Mouse (Mus musculus): ENCODE results near the gene Tatdn2. TPM values are rescaled to one million over a fixed set of nuclear protein-coding genes. Genes with fewer than 3 reads are reported as not detected.
"Not testable (repeated sequence)": the region's sequence is repeated elsewhere in the genome, so short reads cannot be mapped to it uniquely, and the experiment has no call there.

The Tatdn2 gene
- polyA plus RNA-seq, 1 experiment from 2014 or later: 1.4 TPM

DNA sequence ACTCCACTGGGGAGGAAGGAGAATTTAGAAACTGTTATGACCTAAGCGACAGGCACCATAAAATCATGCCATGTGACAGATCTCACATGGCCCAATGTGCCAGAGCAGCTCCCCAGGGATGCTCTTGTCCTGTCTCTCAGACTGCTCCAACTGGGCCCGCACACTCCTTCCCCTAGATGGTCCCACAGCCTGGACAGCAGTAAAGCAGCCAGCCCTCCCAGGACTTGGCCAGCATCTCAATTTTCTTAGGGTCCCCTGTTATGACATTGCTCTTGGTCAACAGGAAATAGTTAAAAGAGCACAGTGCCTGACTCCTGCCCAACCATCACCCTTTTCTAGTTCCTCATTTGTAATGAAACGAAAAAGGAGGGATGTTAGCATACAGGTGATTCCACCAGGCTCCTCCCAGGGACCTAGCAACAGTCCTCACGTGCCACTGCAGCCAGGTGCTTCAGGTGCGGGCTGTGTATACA is 4.2 kb upstream of the Tatdn2 start:
- Histone ChIP-seq H3K36me3 (no peaks in the 10 kb centered on the region), H3K4me1 (peaks cover 21% of the 10 kb centered on the region), H3K9me3 (replicated peaks) (no peaks in the 10 kb centered on the region), H3K9ac (replicated peaks) (no peak overlapping the region), H3K4me3 (replicated peaks) (no peak overlapping the region), H3K27me3 (replicated peaks) (no peaks in the 10 kb centered on the region), H3K4me2 (no peak overlapping the region), H3K27ac (replicated peaks) (no peak overlapping the region)
- WGBS: 82% methylated on average over 5 of the region's 5 CpGs
- no peak for ATAC-seq (ENCODE audit: low FRiP score)

DNA sequence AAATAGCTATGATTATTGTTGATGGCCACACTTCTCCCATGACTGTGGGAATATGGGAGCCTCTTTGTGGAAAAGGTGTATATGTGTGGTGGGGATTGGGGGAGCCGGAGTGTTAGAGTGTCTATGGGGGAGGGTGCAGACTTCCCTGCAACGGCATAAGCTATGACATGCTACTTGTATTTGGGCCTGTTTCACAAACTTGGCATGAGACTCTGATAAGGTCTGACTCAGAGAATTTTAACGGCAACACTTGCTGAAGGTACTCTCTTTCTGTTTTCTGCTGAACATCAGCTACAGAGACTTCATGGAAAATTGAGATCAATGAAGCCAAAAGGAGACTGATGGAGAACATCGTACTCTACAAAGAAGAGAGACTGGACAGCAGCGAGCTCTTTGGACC is 3.5 kb upstream of the Tatdn2 start:
- H3K4me3 ChIP-seq (replicated peaks): no peak overlapping the region
- WGBS: 91% methylated on average over 5 of the region's 5 CpGs
- no peak for ATAC-seq (ENCODE audit: low FRiP score)
- no peaks in the 10 kb centered on the region for H3K9me3 ChIP-seq (replicated peaks)
- no peaks in the 10 kb centered on the region for H3K36me3 ChIP-seq
- H3K27ac ChIP-seq (replicated peaks): no peak overlapping the region
- H3K4me1 ChIP-seq: peaks cover 28% of the 10 kb centered on the region
- H3K4me2 ChIP-seq: no peak overlapping the region
- no peaks in the 10 kb centered on the region for H3K27me3 ChIP-seq (replicated peaks)
- H3K9ac ChIP-seq (replicated peaks): no peak overlapping the region

DNA sequence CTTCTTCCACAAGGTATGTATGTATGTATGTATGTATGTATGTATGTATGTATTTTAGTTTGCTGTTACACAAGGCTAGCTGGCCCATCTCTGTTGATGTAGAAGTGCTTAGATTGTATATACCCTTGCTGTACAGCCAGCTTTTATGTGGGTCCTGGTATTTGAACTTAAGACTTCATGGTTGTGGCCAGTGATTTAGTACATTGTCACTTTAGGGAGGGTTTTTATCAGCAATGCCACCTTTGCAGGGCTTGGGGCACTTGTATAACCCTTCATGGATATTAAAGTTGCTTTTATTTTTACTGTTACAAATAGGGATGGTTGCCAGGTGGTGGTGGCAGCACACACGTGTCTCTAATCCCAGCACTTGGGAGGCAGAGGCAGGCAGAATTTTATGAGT is 1.6 kb upstream of the Tatdn2 start:
- H3K27ac ChIP-seq (replicated peaks): no peak overlapping the region
- no peak for ATAC-seq (ENCODE audit: low FRiP score)

DNA sequence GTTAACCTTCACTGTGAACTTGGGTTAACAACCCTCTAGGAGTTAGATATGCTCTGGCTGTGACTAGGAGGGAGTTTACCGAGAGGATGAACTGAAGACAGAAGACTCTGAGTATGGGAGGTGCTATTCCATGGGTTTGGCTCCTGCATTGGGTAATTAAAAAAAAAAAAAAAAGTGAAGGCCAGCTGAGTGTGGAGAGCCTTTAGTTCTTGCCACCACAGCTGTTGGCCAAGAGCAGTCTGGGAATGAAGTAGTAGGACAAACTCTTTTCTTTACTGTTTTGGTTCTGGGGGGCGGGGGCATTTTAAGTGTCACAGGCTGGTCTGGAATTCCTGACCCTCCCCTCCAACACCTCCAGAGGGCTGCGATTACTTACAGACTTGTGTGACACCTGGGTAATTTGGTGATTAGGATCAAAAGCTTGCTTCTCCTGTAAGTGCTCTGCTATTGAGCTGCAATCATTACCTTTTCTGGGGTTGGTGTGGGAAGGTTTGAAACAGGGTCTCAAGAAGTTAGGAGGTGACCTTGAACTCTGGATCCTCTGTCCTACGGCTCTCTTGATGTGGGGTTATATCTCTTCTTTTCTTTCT is 989 bp upstream of the Tatdn2 start:
- WGBS: 67% methylated on average over 4 of the region's 4 CpGs

More for the DNA sequence above, 1.6 kb upstream of the Tatdn2 start:
- H3K9me3 ChIP-seq (replicated peaks): no peaks in the 10 kb centered on the region
- WGBS: 63% methylated on average over 1 of the region's 1 CpGs
- H3K36me3 ChIP-seq: no peaks in the 10 kb centered on the region
- H3K9ac ChIP-seq (replicated peaks): no peak overlapping the region
- no peaks in the 10 kb centered on the region for H3K27me3 ChIP-seq (replicated peaks)
- peaks cover 37% of the 10 kb centered on the region for H3K4me1 ChIP-seq
- H3K4me2 ChIP-seq: no peak overlapping the region
- no peak overlapping the region for H3K4me3 ChIP-seq (replicated peaks)

DNA sequence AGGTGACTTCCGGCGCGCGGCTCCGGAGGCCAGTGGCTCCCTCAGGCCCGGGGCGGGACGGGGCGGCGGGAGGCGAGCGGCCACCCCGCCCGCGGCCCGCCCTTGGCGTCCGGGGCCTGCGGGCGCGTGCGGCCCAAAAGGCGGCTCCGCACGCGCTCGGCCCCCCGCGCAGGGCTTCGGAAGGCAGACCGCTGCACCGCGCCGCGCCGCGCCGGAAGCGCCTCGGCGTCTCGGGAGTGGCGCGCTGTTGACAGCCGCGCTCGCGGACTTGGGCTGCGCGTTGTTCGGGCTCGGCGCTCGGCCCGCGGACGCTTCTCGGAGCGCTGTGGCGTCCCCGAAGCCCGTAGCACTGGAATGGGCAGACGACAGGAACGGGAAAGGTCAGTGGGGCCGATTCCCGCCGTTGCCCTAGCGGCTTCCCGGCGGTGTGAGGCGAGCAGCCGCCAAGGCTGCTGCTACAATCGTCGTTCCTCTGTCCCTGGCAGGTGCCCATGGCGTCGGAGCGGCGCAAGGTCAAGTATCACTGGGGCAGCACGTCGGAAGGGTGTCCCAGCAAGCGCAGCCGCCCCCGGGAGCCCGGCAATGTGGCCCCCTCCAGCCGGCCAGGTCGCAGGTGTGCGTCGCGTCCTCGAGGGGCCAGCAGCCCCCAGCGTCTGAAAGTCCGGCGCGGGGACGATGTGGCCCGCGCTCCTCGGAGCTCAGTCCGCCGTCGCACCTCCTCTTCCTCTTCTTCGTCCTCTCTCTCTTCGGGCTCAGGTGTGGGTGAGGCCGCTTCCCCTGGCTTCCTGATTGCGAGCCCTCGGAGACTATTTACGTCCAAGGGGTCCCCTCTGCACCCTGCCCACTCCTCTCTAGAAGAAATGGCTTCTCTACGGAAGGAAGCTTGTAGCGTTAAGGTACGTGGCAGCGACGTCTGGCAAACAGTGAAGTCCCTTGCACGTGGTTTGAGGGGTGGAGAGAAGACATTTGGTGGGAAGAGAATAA is 664 bp downstream of the Tatdn2 start:
- Histone ChIP-seq H3K36me3 (peaks cover 16% of the 10 kb centered on the region), H3K4me3 (replicated peaks) (peak overlapping the region; percentile 87), H3K27ac (replicated peaks) (peak overlapping the region; percentile 90), H3K4me2 (peak overlapping the region; percentile 96), H3K9me3 (replicated peaks) (no peaks in the 10 kb centered on the region), H3K9ac (replicated peaks) (peak overlapping the region; percentile 78), H3K27me3 (replicated peaks) (no peaks in the 10 kb centered on the region), H3K4me1 (peaks cover 37% of the 10 kb centered on the region)
- peak; percentile 0; the same call in 1 of the 2 replicates for ATAC-seq (ENCODE audit: low FRiP score)
- under 1% methylated on average over 92 of the region's 113 CpGs for WGBS

More for the DNA sequence above, 989 bp upstream of the Tatdn2 start:
- Histone ChIP-seq H3K4me2 (peak overlapping the region; percentile 96), H3K4me3 (replicated peaks) (peak overlapping the region; percentile 87), H3K9me3 (replicated peaks) (no peaks in the 10 kb centered on the region), H3K9ac (replicated peaks) (peak overlapping the region; percentile 49; the same call in 1 of the 2 replicates), H3K4me1 (peaks cover 36% of the 10 kb centered on the region), H3K36me3 (no peaks in the 10 kb centered on the region), H3K27ac (replicated peaks) (peak overlapping the region; percentile 85), H3K27me3 (replicated peaks) (no peaks in the 10 kb centered on the region)
- no peak for ATAC-seq (ENCODE audit: low FRiP score)

DNA sequence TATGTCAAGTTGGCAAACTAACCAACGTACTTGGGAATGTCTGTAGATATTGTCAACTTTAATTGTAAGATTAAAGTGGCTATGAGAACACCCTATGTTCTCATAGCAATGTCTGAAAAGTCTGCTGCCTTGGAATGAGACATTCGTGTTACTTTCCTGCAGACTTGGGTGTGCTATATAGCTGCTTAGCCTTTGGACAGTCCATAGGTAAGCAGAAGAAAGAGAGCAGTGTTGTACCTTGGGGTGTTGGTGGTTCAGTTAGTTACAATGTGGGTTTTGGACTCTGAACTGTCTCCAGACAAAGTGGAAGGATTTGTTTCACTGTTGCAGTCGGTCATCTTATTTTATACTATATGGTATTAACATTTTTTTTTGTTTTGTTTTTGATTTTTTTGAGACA is 15.9 kb downstream of the Tatdn2 start:
- ATAC-seq (ENCODE audit: low FRiP score): no peak
- 95% methylated on average over 3 of the region's 3 CpGs for WGBS

DNA sequence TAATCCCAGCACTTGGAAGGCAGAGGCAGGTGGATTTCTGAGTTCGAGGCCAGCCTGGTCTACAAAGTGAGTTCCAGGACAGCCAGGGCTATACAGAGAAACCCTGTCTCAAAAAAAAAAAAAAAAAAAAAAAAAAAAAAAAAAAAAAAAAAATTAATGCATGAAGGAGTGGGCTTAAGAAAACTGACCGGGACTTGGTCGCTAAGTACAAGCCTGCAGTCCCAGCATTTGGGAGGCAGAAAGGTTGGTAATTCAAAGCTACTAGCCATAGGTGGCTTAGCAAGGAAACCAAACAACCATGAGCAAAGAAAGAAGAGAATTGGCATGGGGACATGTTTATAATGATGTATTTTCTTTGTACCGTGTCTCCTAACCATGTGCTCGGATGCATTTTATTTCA is 16.5 kb downstream of the Tatdn2 start:
- not testable (repeated sequence) for H3K9ac ChIP-seq (replicated peaks); H3K4me1 ChIP-seq; H3K27me3 ChIP-seq (replicated peaks); H3K4me2 ChIP-seq; ATAC-seq (ENCODE audit: low FRiP score); H3K4me3 ChIP-seq (replicated peaks); H3K9me3 ChIP-seq (replicated peaks); H3K27ac ChIP-seq (replicated peaks)
- peaks cover 92% of the 10 kb centered on the region for H3K36me3 ChIP-seq
- 95% methylated on average over 5 of the region's 5 CpGs for WGBS

More for the DNA sequence above, 15.9 kb downstream of the Tatdn2 start:
- Histone ChIP-seq H3K4me2 (no peak overlapping the region), H3K4me1 (no peaks in the 10 kb centered on the region), H3K9me3 (replicated peaks) (no peaks in the 10 kb centered on the region), H3K36me3 (peaks cover 95% of the 10 kb centered on the region), H3K4me3 (replicated peaks) (no peak overlapping the region), H3K27me3 (replicated peaks) (no peaks in the 10 kb centered on the region), H3K27ac (replicated peaks) (no peak overlapping the region), H3K9ac (replicated peaks) (no peak overlapping the region)

DNA sequence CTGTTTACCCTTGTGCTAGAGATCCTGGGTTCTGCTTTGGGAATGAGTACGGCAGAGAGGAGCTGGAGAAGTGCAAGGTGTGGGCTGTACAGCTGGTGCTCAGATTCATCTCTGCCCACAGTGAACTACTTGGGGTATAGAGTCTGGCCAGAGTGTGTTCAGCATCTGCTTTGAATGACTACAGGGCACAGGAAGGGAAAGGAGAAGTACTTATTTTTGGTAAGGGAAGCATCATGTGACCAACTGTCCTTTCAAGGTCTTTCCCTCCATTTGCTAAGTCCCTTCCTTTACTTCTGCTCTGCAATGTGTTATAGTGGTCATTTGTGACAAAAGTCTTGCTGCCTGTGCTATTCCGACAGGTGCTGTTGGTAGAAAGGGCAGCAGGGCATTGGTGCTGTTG is 17.4 kb downstream of the Tatdn2 start:
- Histone ChIP-seq H3K4me2 (no peak overlapping the region), H3K9ac (replicated peaks) (no peak overlapping the region), H3K4me1 (no peaks in the 10 kb centered on the region), H3K36me3 (peaks cover 90% of the 10 kb centered on the region), H3K9me3 (replicated peaks) (no peaks in the 10 kb centered on the region), H3K4me3 (replicated peaks) (no peak overlapping the region), H3K27ac (replicated peaks) (no peak overlapping the region), H3K27me3 (replicated peaks) (no peaks in the 10 kb centered on the region)
- no peak for ATAC-seq (ENCODE audit: low FRiP score)
- WGBS: 98% methylated on average over 2 of the region's 2 CpGs

DNA sequence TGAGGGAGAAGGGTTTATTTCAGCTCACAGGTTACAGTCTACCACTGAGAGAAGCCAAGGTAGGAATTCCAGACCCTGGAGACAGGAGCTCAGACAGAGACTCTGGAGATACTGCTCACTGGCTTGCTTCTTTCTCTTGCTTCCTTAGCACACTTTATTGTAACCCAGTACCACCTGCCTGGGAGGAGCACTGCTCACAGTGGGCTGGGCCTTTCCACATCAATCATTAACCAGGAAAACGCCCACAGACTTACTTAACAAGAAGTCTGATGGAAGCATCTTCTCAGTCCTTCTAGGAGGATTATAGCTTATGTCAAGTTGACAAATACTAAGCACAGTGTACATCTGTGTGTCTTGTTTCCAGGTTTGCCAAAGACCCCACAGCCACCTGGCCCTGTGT is 17.9 kb downstream of the Tatdn2 start:
- H3K36me3 ChIP-seq: peaks cover 90% of the 10 kb centered on the region
- no peak for ATAC-seq (ENCODE audit: low FRiP score)
- no peaks in the 10 kb centered on the region for H3K4me1 ChIP-seq
- no peak overlapping the region for H3K4me3 ChIP-seq (replicated peaks)
- 61% methylated on average over 1 of the region's 1 CpGs for WGBS
- H3K27me3 ChIP-seq (replicated peaks): no peaks in the 10 kb centered on the region
- H3K9ac ChIP-seq (replicated peaks): no peak overlapping the region
- no peak overlapping the region for H3K27ac ChIP-seq (replicated peaks)
- H3K9me3 ChIP-seq (replicated peaks): no peaks in the 10 kb centered on the region
- no peak overlapping the region for H3K4me2 ChIP-seq

DNA sequence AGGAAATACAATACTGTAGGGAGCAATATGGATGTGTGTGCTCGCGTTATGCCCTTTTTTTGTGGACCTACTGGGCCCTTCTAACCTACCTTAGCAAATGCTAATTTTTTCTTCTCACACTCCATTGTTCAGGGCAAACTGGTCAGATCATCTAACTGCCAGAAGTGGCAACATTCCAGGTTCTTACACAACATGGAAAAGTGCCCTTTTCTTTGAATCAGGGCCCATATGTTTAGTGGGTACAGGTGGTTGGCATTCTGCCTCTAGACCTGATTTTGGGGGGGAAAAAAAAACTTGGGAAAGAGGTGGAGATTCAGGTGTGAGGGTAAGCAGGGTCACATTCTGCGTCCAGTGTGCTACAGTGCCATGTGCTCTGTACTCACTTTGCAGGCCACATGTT is 20.7 kb downstream of the Tatdn2 start:
- H3K9me3 ChIP-seq (replicated peaks): no peaks in the 10 kb centered on the region
- H3K27me3 ChIP-seq (replicated peaks): no peaks in the 10 kb centered on the region
- no peak overlapping the region for H3K27ac ChIP-seq (replicated peaks)
- H3K9ac ChIP-seq (replicated peaks): no peak overlapping the region
- H3K36me3 ChIP-seq: peaks cover 84% of the 10 kb centered on the region
- no peak for ATAC-seq (ENCODE audit: low FRiP score)
- no peak overlapping the region for H3K4me2 ChIP-seq
- WGBS: 89% methylated on average over 3 of the region's 3 CpGs
- no peaks in the 10 kb centered on the region for H3K4me1 ChIP-seq
- no peak overlapping the region for H3K4me3 ChIP-seq (replicated peaks)

DNA sequence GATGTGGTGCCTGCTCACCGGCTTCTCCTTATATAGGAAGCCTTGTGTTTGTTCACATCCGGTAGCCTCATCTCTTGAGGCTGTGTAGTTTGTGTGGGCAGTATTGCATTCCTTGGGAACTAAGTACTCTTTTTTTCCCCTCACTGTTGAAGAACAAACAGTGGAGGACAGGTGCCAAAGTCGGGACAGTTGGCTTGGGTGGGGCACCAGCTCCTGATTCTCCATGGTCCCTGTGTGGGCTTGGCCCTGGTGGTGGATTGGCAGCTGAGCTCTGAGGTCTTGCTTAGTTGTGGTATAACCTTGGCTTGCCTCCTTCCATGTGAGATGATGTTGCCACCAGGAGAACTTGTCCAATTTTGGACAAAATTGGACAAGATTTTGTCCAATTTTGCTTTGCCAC is 23.0 kb downstream of the Tatdn2 start, which contains the start of gene Ghrl:
Ghrl (minus strand) TSS at position 3 of the 400 bp plus-strand sequence.
- WGBS: 91% methylated on average over 3 of the region's 3 CpGs
- no peaks in the 10 kb centered on the region for H3K27me3 ChIP-seq (replicated peaks)
- no peaks in the 10 kb centered on the region for H3K9me3 ChIP-seq (replicated peaks)
- H3K9ac ChIP-seq (replicated peaks): no peak within 1 kb of the TSS
- ATAC-seq (ENCODE audit: low FRiP score): no peak
- no peak within 1 kb of the TSS for H3K4me3 ChIP-seq (replicated peaks)
- no peak within 1 kb of the TSS for H3K27ac ChIP-seq (replicated peaks)
- no peak within 1 kb of the TSS for H3K4me2 ChIP-seq
- no peaks in the 10 kb centered on the region for H3K4me1 ChIP-seq
- peaks cover 71% of the 10 kb centered on the region for H3K36me3 ChIP-seq

DNA sequence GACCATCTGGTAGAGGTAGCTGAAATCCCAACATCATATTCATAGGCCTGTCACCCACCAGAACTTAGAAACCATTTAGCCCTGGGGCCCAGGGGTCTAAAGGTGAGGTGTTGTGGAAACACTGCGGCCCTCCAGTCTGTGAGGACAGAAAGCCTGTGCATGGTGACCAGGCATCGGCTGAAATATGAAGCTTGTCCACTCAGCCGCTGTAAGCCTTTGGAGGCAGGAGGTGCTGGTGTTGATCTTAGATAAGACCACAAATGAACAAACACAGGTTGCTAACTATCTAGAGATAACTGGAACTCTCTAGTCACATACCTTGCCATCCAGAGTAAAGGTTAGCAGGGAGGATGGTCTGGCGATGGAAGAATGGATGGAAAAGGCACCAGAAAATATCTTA is 24.2 kb downstream of the Tatdn2 start:
- Histone ChIP-seq H3K27ac (replicated peaks) (no peak overlapping the region), H3K4me3 (replicated peaks) (no peak overlapping the region), H3K9ac (replicated peaks) (no peak overlapping the region), H3K4me2 (no peak overlapping the region), H3K36me3 (peaks cover 67% of the 10 kb centered on the region), H3K9me3 (replicated peaks) (no peaks in the 10 kb centered on the region), H3K4me1 (no peaks in the 10 kb centered on the region), H3K27me3 (replicated peaks) (no peaks in the 10 kb centered on the region)
- 96% methylated on average over 4 of the region's 4 CpGs for WGBS
- no peak for ATAC-seq (ENCODE audit: low FRiP score)

Data from neural tube, embryonic 15.5 days (tissue).